In the genomic region with DNA sequence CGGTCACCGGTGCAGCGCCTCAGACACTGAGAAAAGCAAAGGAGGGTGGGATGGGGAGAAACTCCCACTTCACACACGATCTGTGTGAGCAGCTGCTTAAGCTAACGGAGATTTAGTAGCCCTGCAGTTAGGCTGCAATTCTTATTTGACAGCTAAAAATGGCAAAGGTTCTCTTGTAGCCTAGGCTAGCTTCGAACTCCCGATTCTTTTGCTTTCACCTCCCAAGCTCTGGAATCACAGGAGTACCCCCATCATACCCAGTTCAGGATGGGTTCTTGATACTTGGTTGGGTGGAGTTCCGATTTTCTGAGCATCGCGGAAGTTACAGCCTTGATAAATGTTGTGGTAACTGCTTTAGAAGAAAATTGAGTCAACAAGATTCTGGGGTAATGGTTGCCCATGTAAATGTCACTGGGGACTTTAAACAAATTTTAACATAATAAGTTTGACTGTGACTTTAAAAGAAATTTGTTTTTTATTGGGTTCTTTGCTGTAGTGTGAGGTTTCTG, we compare ENCODE assay signal across 7 mouse cellular contexts. TPM values are rescaled to one million over a fixed set of nuclear protein-coding genes. Genes with fewer than 3 reads are reported as not detected.
DNase-seq lines count a peak whose midpoint lies in the region; ATAC-seq and TF ChIP-seq lines count a peak whose summit lies in the region.

No protein-coding gene starts in this region.

- H3K9me3 ChIP-seq in neural tube, embryonic 11.5 days (ENCODE audit: control insufficient read depth, low read length): no peaks in the 10 kb centered on the region
- no peaks in the 10 kb centered on the region for H3K9me3 ChIP-seq in embryonic facial prominence, embryonic 15.5 days (replicated peaks)
- no peaks in the 10 kb centered on the region for H3K9me3 ChIP-seq in limb, embryonic 13.5 days
- H3K9me3 ChIP-seq in stomach, postnatal 0 days (ENCODE audit: control insufficient read depth, low read length): no peaks in the 10 kb centered on the region

- H3K9ac ChIP-seq in neural tube, embryonic 11.5 days (ENCODE audit: low read length): peak overlapping the region; percentile 81
- peak overlapping the region; percentile 80 for H3K9ac ChIP-seq in embryonic facial prominence, embryonic 15.5 days
- peak overlapping the region; percentile 85 for H3K9ac ChIP-seq in limb, embryonic 13.5 days
- H3K9ac ChIP-seq in stomach, postnatal 0 days (ENCODE audit: low read length): peak overlapping the region; percentile 69

- no peak for TF ChIP-seq CTCF in stomach, postnatal 0 days (IDR thresholded peaks at IDR 0.05; ENCODE audit: low read depth)

- WGBS in neural tube, embryonic 11.5 days: 4% methylated on average over 10 of the region's 10 CpGs
- WGBS in embryonic facial prominence, embryonic 15.5 days: 5% methylated on average over 10 of the region's 10 CpGs
- 3% methylated on average over 10 of the region's 10 CpGs for WGBS in limb, embryonic 13.5 days
- WGBS in stomach, postnatal 0 days: 3% methylated on average over 10 of the region's 10 CpGs

- 0 out of 2 replicates have a peak, but pooled peaks cover 2% of the 10 kb centered on the region for H3K4me1 ChIP-seq in neural tube, embryonic 11.5 days (ENCODE audit: control insufficient read depth, insufficient read depth, low read length)
- peaks cover 10% of the 10 kb centered on the region for H3K4me1 ChIP-seq in embryonic facial prominence, embryonic 15.5 days
- H3K4me1 ChIP-seq in limb, embryonic 13.5 days: peaks cover 10% of the 10 kb centered on the region
- H3K4me1 ChIP-seq in stomach, postnatal 0 days (replicated peaks; ENCODE audit: control insufficient read depth, insufficient read depth): no peaks in the 10 kb centered on the region

- H3K4me3 ChIP-seq in neural tube, embryonic 11.5 days (ENCODE audit: low read depth, low read length): peak overlapping the region; percentile 86
- peak overlapping the region; percentile 85 for H3K4me3 ChIP-seq in embryonic facial prominence, embryonic 15.5 days (replicated peaks)
- peak overlapping the region; percentile 87 for H3K4me3 ChIP-seq in limb, embryonic 13.5 days
- H3K4me3 ChIP-seq in stomach, postnatal 0 days (ENCODE audit: low read depth, low read length): peak overlapping the region; percentile 62

- peak; percentile 11 for ATAC-seq in neural tube, embryonic 11.5 days (ENCODE audit: insufficient read depth, low FRiP score, low TSS enrichment)
- no peak for ATAC-seq in embryonic facial prominence, embryonic 15.5 days (ENCODE audit: insufficient number of reproducible peaks, low FRiP score, low TSS enrichment, low read depth)
- no peak for ATAC-seq in limb, embryonic 13.5 days (ENCODE audit: low FRiP score, low read depth)
- ATAC-seq in stomach, postnatal 0 days (ENCODE audit: low FRiP score, low TSS enrichment): no peak

- no peaks in the 10 kb centered on the region for H3K27me3 ChIP-seq in neural tube, embryonic 11.5 days (ENCODE audit: control insufficient read depth, insufficient read depth, low read length)
- no peaks in the 10 kb centered on the region for H3K27me3 ChIP-seq in embryonic facial prominence, embryonic 15.5 days
- no peaks in the 10 kb centered on the region for H3K27me3 ChIP-seq in limb, embryonic 13.5 days
- H3K27me3 ChIP-seq in stomach, postnatal 0 days (ENCODE audit: control insufficient read depth, insufficient read depth, low read length): no peaks in the 10 kb centered on the region

- H3K27ac ChIP-seq in neural tube, embryonic 11.5 days (ENCODE audit: low read depth, low read length): peak overlapping the region; percentile 53; the same call in 1 of the 2 replicates
- peak overlapping the region; percentile 76 for H3K27ac ChIP-seq in embryonic facial prominence, embryonic 15.5 days (replicated peaks)
- H3K27ac ChIP-seq in limb, embryonic 13.5 days: peak overlapping the region; percentile 84
- H3K27ac ChIP-seq in stomach, postnatal 0 days (replicated peaks): peak overlapping the region; percentile 61

- H3K4me2 ChIP-seq in neural tube, embryonic 11.5 days (ENCODE audit: low read depth): peak overlapping the region; percentile 70
- peak overlapping the region; percentile 52 for H3K4me2 ChIP-seq in embryonic facial prominence, embryonic 15.5 days (replicated peaks)
- peak overlapping the region; percentile 81 for H3K4me2 ChIP-seq in limb, embryonic 13.5 days (replicated peaks)
- H3K4me2 ChIP-seq in stomach, postnatal 0 days (replicated peaks; ENCODE audit: low read depth): peak overlapping the region; percentile 61

- DNase-seq in neural tube, embryonic 11.5 days (ENCODE audit: low spot score): no peak
- DNase-seq in neural tube, embryonic 10.5 days (ENCODE audit: extremely low spot score, low spot score): no peak
- DNase-seq in stomach, postnatal 0 days (ENCODE audit: low spot score): no peak
- DNase-seq in layer of hippocampus, postnatal 36 days: no peak
- no peak for DNase-seq in kidney, postnatal 25 days

- H3K36me3 ChIP-seq in neural tube, embryonic 11.5 days (ENCODE audit: control insufficient read depth, insufficient read depth, low read length): peaks cover 6% of the 10 kb centered on the region
- peaks cover 37% of the 10 kb centered on the region for H3K36me3 ChIP-seq in embryonic facial prominence, embryonic 15.5 days
- H3K36me3 ChIP-seq in limb, embryonic 13.5 days: peaks cover 39% of the 10 kb centered on the region
- peaks cover 14% of the 10 kb centered on the region for H3K36me3 ChIP-seq in stomach, postnatal 0 days (ENCODE audit: control insufficient read depth, insufficient read depth, low read length)

- TF ChIP-seq EP300 in stomach, postnatal 0 days (optimal IDR thresholded peaks at IDR 0.05): no peak

RNA-seq across cellular contexts. Expression of a gene that starts 0.6 kb away (rescaled TPM):
- 180 and 191 TPM in 2 replicates for polyA plus RNA-seq in neural tube, embryonic 11.5 days (2014; fragmentation: Nextera tagmentation; extraction: Ambion mirVana)
- 144 and 152 TPM in 2 replicates for polyA plus RNA-seq in embryonic facial prominence, embryonic 15.5 days (2015; fragmentation: Nextera tagmentation; extraction: Ambion mirVana)
- polyA plus RNA-seq in limb, embryonic 13.5 days (2015; fragmentation: Nextera tagmentation; extraction: Ambion mirVana): 165 and 170 TPM in 2 replicates
- 115 and 120 TPM in 2 replicates for polyA plus RNA-seq in stomach, postnatal 0 days (2015; fragmentation: Nextera tagmentation; extraction: Ambion mirVana)
- 10 to 100 TPM; 82.5 to 83.3 TPM for total RNA-seq in layer of hippocampus, postnatal 36 days (2021)

RNA-seq across cellular contexts. Expression of a gene that starts 0.7 kb away (rescaled TPM):
- polyA plus RNA-seq in neural tube, embryonic 11.5 days (2014; fragmentation: Nextera tagmentation; extraction: Ambion mirVana): 0.15 and 0.28 TPM in 2 replicates
- 0.55 and 0.85 TPM in 2 replicates for polyA plus RNA-seq in embryonic facial prominence, embryonic 15.5 days (2015; fragmentation: Nextera tagmentation; extraction: Ambion mirVana)
- 0.42 and 0.55 TPM in 2 replicates for polyA plus RNA-seq in limb, embryonic 13.5 days (2015; fragmentation: Nextera tagmentation; extraction: Ambion mirVana)
- polyA plus RNA-seq in stomach, postnatal 0 days (2015; fragmentation: Nextera tagmentation; extraction: Ambion mirVana): 0.16 and 0.21 TPM in 2 replicates
- 1 to 10 TPM in 1 of 2 experiments, under 1 TPM in 1; 0.97 to 1.3 TPM for total RNA-seq in layer of hippocampus, postnatal 36 days (2021)
